Comparison of ENCODE assay signal across 28 mouse cellular contexts in genomic region chr14:34102601-34103000, GRCm38 (mm10). TPM values are rescaled to one million over a fixed set of nuclear protein-coding genes. Genes with fewer than 3 reads are reported as not detected.
DNase-seq lines count a peak whose midpoint lies in the region; ATAC-seq and TF ChIP-seq lines count a peak whose summit lies in the region.
"Had no signal": no experiment of that assay in that cellular context is flagged by ENCODE, and none has a peak within 500 bp of the region (broad histone marks: within the 10 kb centered on the region; RNA-seq: fewer than 3 reads in every experiment).

A630023A22Rik (minus strand) TSS chr14:34102754.

- H3K9me3 ChIP-seq in embryonic facial prominence, embryonic 13.5 days, result no peaks in the 10 kb centered on the region
- no peaks in the 10 kb centered on the region for H3K9me3 ChIP-seq in embryonic facial prominence, embryonic 10.5 days
- no peaks in the 10 kb centered on the region for H3K9me3 ChIP-seq in kidney, postnatal 0 days (replicated peaks; ENCODE audit: low read length)
- H3K9me3 ChIP-seq: hindbrain, embryonic 15.5 days; liver, embryonic 12.5 days; midbrain, embryonic 15.5 days; stomach, embryonic 15.5 days had no signal

- peaks cover 14% of the 10 kb centered on the region for H3K4me1 ChIP-seq in embryonic facial prominence, embryonic 13.5 days
- no peaks in the 10 kb centered on the region for H3K4me1 ChIP-seq in embryonic facial prominence, embryonic 10.5 days
- no peaks in the 10 kb centered on the region for H3K4me1 ChIP-seq in kidney, postnatal 0 days (replicated peaks; ENCODE audit: insufficient read depth, low read length)
- H3K4me1 ChIP-seq: hindbrain, embryonic 15.5 days; liver, embryonic 12.5 days; midbrain, embryonic 15.5 days; stomach, embryonic 15.5 days had no signal

- 58% methylated on average over 5 of the region's 5 CpGs for WGBS in embryonic facial prominence, embryonic 13.5 days
- 81% methylated on average over 5 of the region's 5 CpGs for WGBS in embryonic facial prominence, embryonic 10.5 days
- 42% methylated on average over 5 of the region's 5 CpGs for WGBS in kidney, postnatal 0 days

- DNase-seq in embryonic facial prominence, embryonic 10.5 days (ENCODE audit: low spot score), result no peak
- DNase-seq in kidney, postnatal 0 days (ENCODE audit: low spot score), result peak; percentile 72
- DNase-seq in kidney, postnatal 4 days, result no peak
- peak; percentile 22 for DNase-seq in urinary bladder, adult 2 months (ENCODE audit: low spot score)
- DNase-seq in urinary bladder, postnatal 14 days (ENCODE audit: low spot score), result no peak
- DNase-seq in testis, postnatal 10 days (ENCODE audit: low spot score), result peak; percentile 29
- DNase-seq in embryo, embryonic 9.5 days (ENCODE audit: extremely low spot score), result no peak
- DNase-seq: adrenal gland, postnatal 36 days; cerebellum, adult 11 months; cerebellum, adult 9-11 months; forebrain, postnatal 0 days; gastrocnemius, postnatal 14 days; heart, adult 18-20 months; kidney, postnatal 36 days; layer of hippocampus, adult 9-11 months; lung, adult 2 months; lung, postnatal 4 days; right cerebral cortex, adult 18-20 months; thymus, postnatal 14 days had no signal

- H3K27me3 ChIP-seq in embryonic facial prominence, embryonic 13.5 days, result no peaks in the 10 kb centered on the region
- no peaks in the 10 kb centered on the region for H3K27me3 ChIP-seq in embryonic facial prominence, embryonic 10.5 days (replicated peaks; ENCODE audit: low read depth, poor library complexity, severe bottlenecking)
- H3K27me3 ChIP-seq in kidney, postnatal 0 days (ENCODE audit: insufficient read depth, low read length), result no peaks in the 10 kb centered on the region
- H3K27me3 ChIP-seq: hindbrain, embryonic 15.5 days; liver, embryonic 12.5 days; midbrain, embryonic 15.5 days; stomach, embryonic 15.5 days had no signal

- H3K27ac ChIP-seq in embryonic facial prominence, embryonic 13.5 days, result peak within 1 kb of the TSS; percentile 44; the same call in 1 of the 2 replicates
- no peak within 1 kb of the TSS for H3K27ac ChIP-seq in embryonic facial prominence, embryonic 10.5 days (replicated peaks)
- H3K27ac ChIP-seq in kidney, postnatal 0 days, result no peak within 1 kb of the TSS
- H3K27ac ChIP-seq: hindbrain, embryonic 15.5 days; liver, embryonic 12.5 days; midbrain, embryonic 15.5 days; stomach, embryonic 15.5 days had no signal

- TF ChIP-seq CTCF in kidney, postnatal 0 days (IDR thresholded peaks at IDR 0.05; ENCODE audit: low read depth), result no peak

- no peak within 1 kb of the TSS for H3K4me2 ChIP-seq in embryonic facial prominence, embryonic 13.5 days
- no peak within 1 kb of the TSS for H3K4me2 ChIP-seq in kidney, postnatal 0 days (ENCODE audit: low read length)
- H3K4me2 ChIP-seq: hindbrain, embryonic 15.5 days; liver, embryonic 12.5 days; midbrain, embryonic 15.5 days; stomach, embryonic 15.5 days had no signal

- ATAC-seq in embryonic facial prominence, embryonic 13.5 days (ENCODE audit: insufficient number of reproducible peaks, insufficient read depth, low FRiP score, low TSS enrichment, low read depth), result no peak
- no peak for ATAC-seq in kidney, postnatal 0 days (replicated peaks; ENCODE audit: low FRiP score, low read depth)
- ATAC-seq: forebrain, postnatal 0 days; intestine, embryonic 16.5 days; liver, embryonic 12.5 days; midbrain, embryonic 15.5 days had no signal

- H3K9ac ChIP-seq in embryonic facial prominence, embryonic 13.5 days, result no peak within 1 kb of the TSS
- H3K9ac ChIP-seq in kidney, postnatal 0 days (ENCODE audit: low read depth, low read length), result 0 out of 2 replicates have a peak within 1 kb of the TSS, but pooled peaks have one; percentile 24
- H3K9ac ChIP-seq: forebrain, postnatal 0 days; hindbrain, embryonic 15.5 days; liver, embryonic 12.5 days; midbrain, embryonic 15.5 days; stomach, embryonic 15.5 days had no signal

- H3K4me3 ChIP-seq in embryonic facial prominence, embryonic 13.5 days, result no peak within 1 kb of the TSS
- no peak within 1 kb of the TSS for H3K4me3 ChIP-seq in embryonic facial prominence, embryonic 10.5 days
- no peak within 1 kb of the TSS for H3K4me3 ChIP-seq in kidney, postnatal 0 days (replicated peaks; ENCODE audit: low read depth, low read length)
- H3K4me3 ChIP-seq: hindbrain, embryonic 15.5 days; liver, embryonic 12.5 days; midbrain, embryonic 15.5 days; stomach, embryonic 15.5 days had no signal

- H3K36me3 ChIP-seq in embryonic facial prominence, embryonic 13.5 days, result no peaks in the 10 kb centered on the region
- H3K36me3 ChIP-seq in embryonic facial prominence, embryonic 10.5 days (replicated peaks), result no peaks in the 10 kb centered on the region
- H3K36me3 ChIP-seq in kidney, postnatal 0 days (ENCODE audit: insufficient read depth, low read length), result no peaks in the 10 kb centered on the region
- H3K36me3 ChIP-seq: hindbrain, embryonic 15.5 days; liver, embryonic 12.5 days; midbrain, embryonic 15.5 days; stomach, embryonic 15.5 days had no signal

RNA-seq across cellular contexts. Expression of gene A630023A22Rik, which starts in this region (rescaled TPM):
- not detected in 2 replicates for polyA plus RNA-seq in embryonic facial prominence, embryonic 13.5 days (2015; fragmentation: Nextera tagmentation; extraction: Ambion mirVana)
- polyA plus RNA-seq in embryonic facial prominence, embryonic 10.5 days (2016; fragmentation: Nextera tagmentation; extraction: Ambion mirVana), result not detected in 2 replicates
- not detected in 2 replicates for polyA plus RNA-seq in kidney, postnatal 0 days (2015; fragmentation: Nextera tagmentation; extraction: Ambion mirVana)
- 12.5 and 14.3 TPM in 2 replicates for polyA plus RNA-seq in urinary bladder, adult 2 months (2012; rRNA removed)
- polyA plus RNA-seq: embryonic facial prominence, embryonic 11.5 days; forebrain, postnatal 0 days; hindbrain, embryonic 15.5 days; kidney, embryonic 14.5 days; limb, embryonic 11.5 days; liver, embryonic 12.5 days; lung, adult 2 months; midbrain, embryonic 15.5 days; stomach, embryonic 15.5 days had no signal

Comparison
In these comparisons a context has a peak if more than half of its experiments do, and no peak if none do; other contexts are left out.
1. RNA of gene A630023A22Rik (polyA plus RNA-seq): 12.5 to 14.3 TPM in urinary bladder, adult 2 months; not detected in embryonic facial prominence, embryonic 13.5 days, not detected in embryonic facial prominence, embryonic 10.5 days and not detected in kidney, postnatal 0 days; every median in the first group is over 10 times any median in the second.
2. DNase-seq: peak in urinary bladder, adult 2 months (single experiment) and testis, postnatal 10 days (single experiment); none in embryonic facial prominence, embryonic 10.5 days (single experiment), kidney, postnatal 4 days (0 of 2), urinary bladder, postnatal 14 days (single experiment) and embryo, embryonic 9.5 days (single experiment).
3. Peak in DNase-seq and H3K9ac ChIP-seq in kidney, postnatal 0 days; RNA of the gene not detected or under 1 TPM.